Mouse (Mus musculus) intestine, postnatal 0 days (tissue): ENCODE measurements around the gene Nucks1. TPM values are rescaled to one million over a fixed set of nuclear protein-coding genes. Genes with fewer than 3 reads are reported as not detected.
"Not testable (repeated sequence)": the region's sequence is repeated elsewhere in the genome, so short reads cannot be mapped to it uniquely, and the experiment has no call there.

ENCODE experiments used
- ATAC-seq: fragments of 200-750 bp; cut with Nextera tagmentation; 2 replicates; pipeline ENCODE4 v1.8.0; 2017; ENCODE audit warnings: mild to moderate bottlenecking, moderate TSS enrichment, moderate library complexity
- H3K27ac ChIP-seq: fragments of 300-500 bp; sonication (generic); 2 replicates; pipeline ENCODE4 v1.5.1; 2014; ENCODE audit warnings: mild to moderate bottlenecking, low read depth, low read length, moderate library complexity
- H3K27me3 ChIP-seq: fragments of 300-500 bp; sonication (generic); replicated peaks from 2 replicates; pipeline ENCODE4 v1.6.1; 2014; ENCODE audit warnings: low read length, mixed read lengths; ENCODE audit not compliant: control insufficient read depth, insufficient read depth
- H3K36me3 ChIP-seq: fragments of 300-500 bp; sonication (generic); 2 replicates; pipeline ENCODE4 v1.6.1; 2014; ENCODE audit warnings: mild to moderate bottlenecking, moderate library complexity; ENCODE audit not compliant: control insufficient read depth, insufficient read depth
- H3K4me1 ChIP-seq: fragments of 300-500 bp; sonication (generic); replicated peaks from 2 replicates; pipeline ENCODE4 v1.6.1; 2014; ENCODE audit warnings: antibody characterized with exemption, low read length, mixed read lengths; ENCODE audit not compliant: control insufficient read depth, insufficient read depth
- H3K4me2 ChIP-seq: fragments of 300-500 bp; sonication (generic); replicated peaks from 2 replicates; pipeline ENCODE4 v1.6.1; 2014; ENCODE audit warnings: low read depth, mild to moderate bottlenecking, moderate library complexity
- H3K4me3 ChIP-seq: fragments of 300-500 bp; sonication (generic); 2 replicates; pipeline ENCODE4 v1.5.1; 2014; ENCODE audit warnings: low read depth, low read length
- H3K9ac ChIP-seq: fragments of 300-500 bp; sonication (generic); 2 replicates; pipeline ENCODE4 v1.6.1; 2014; ENCODE audit warnings: mild to moderate bottlenecking, low read depth, low read length
- H3K9me3 ChIP-seq: fragments of 300-500 bp; sonication (generic); 2 replicates; pipeline ENCODE4 v1.6.1; 2016; ENCODE audit warnings: mixed run types; ENCODE audit not compliant: control insufficient read depth
- CTCF ChIP-seq: sonication (generic); IDR thresholded peaks from 2 replicates; pipeline ENCODE4 v1.5.1; 2016; ENCODE audit warnings: low read depth, mild to moderate bottlenecking, control low read depth, antibody characterized with exemption, moderate library complexity
- WGBS: fragments of 180-500 bp; shearing (Covaris S2); extraction: QIAGEN DNeasy Blood & Tissue Kit; methylation state at CpG from one replicate; pipeline ENCODE4 v1.1.7; 2014; 5-methylcytosine and 5-hydroxymethylcytosine counted together
- polyA plus RNA-seq: library from polyadenylated mRNA; unstranded; fragments of >200 nt; fragmentation: Nextera tagmentation; extraction: Ambion mirVana; gene quantifications from 2 replicates; pipeline ENCODE4 v1.2.1, GENCODE M21; 2015

Nucks1 gene
- polyA plus RNA-seq, 1 experiment from 2014 or later, result 25.9 TPM

GRCm38 (mm10) chr1:131891436-131891835 is 18.9 kb upstream of the Nucks1 start:
- Histone ChIP-seq H3K4me3 (no peak overlapping the region), H3K9me3 (no peaks in the 10 kb centered on the region), H3K4me2 (no peak overlapping the region), H3K36me3 (no peaks in the 10 kb centered on the region), H3K27ac (no peak overlapping the region), H3K27me3 (no peaks in the 10 kb centered on the region), H3K4me1 (no peaks in the 10 kb centered on the region), H3K9ac (no peak overlapping the region)
- no peak for ATAC-seq
- no peak for TF ChIP-seq CTCF
- 82% methylated on average over 4 of the region's 4 CpGs for WGBS

GRCm38 (mm10) chr1:131902679-131903078 is 7.7 kb upstream of the Nucks1 start:
- WGBS, result 86% methylated on average over 4 of the region's 4 CpGs
- H3K9me3 ChIP-seq, result no peaks in the 10 kb centered on the region
- H3K27ac ChIP-seq, result no peak overlapping the region
- TF ChIP-seq CTCF, result no peak
- H3K4me1 ChIP-seq, result no peaks in the 10 kb centered on the region
- no peak overlapping the region for H3K9ac ChIP-seq
- H3K27me3 ChIP-seq, result no peaks in the 10 kb centered on the region
- H3K4me2 ChIP-seq, result no peak overlapping the region
- H3K36me3 ChIP-seq, result no peaks in the 10 kb centered on the region
- H3K4me3 ChIP-seq, result no peak overlapping the region
- no peak for ATAC-seq

DNA sequence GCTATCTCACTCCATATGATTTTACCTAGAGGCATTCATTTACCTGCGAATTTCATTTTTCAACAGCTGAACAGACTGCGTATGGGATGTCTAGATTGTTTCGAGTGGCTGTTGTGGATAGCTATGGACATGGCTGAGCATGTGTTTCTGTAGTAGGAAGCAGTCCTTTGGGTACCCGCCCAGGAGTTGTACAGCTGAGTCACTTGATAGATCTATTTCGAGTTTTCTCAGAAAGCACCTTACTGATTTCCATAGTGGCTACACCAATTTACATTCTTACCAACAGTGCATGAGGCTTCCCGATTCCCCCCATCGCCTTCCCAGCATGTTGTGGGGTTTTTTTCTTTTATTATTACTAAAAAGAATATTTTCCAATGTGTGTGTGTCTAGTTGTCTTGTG is 7.1 kb upstream of the Nucks1 start:
- Histone ChIP-seq H3K4me2 (no peak overlapping the region), H3K27me3 (no peaks in the 10 kb centered on the region), H3K9ac (no peak overlapping the region), H3K36me3 (no peaks in the 10 kb centered on the region), H3K4me1 (no peaks in the 10 kb centered on the region), H3K27ac (no peak overlapping the region), H3K9me3 (no peaks in the 10 kb centered on the region), H3K4me3 (no peak overlapping the region)
- no peak for ATAC-seq
- TF ChIP-seq CTCF, result no peak
- 93% methylated on average over 7 of the region's 7 CpGs for WGBS

DNA sequence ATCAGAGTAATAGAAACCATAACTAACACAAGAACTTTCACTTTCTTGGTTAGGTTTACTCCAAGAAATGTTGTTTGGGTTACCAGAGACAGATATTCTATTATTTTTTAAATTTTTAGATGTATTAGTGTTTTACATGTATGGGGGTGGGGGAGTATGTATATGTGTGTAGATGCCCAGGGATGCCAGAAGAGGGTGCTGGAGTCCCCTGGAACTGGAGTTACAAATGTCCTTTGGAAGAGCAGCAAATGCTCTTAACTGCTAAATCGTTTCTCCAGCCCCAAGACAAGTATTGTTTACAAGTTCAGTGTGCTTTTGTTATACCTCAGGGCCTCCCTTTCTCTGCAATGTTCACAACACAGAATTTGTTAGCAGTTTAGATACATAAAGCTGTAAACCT is 4.8 kb upstream of the Nucks1 start:
- peak; percentile 66 for TF ChIP-seq CTCF
- H3K9ac ChIP-seq, result no peak overlapping the region
- 6% methylated on average over 1 of the region's 1 CpGs for WGBS
- no peaks in the 10 kb centered on the region for H3K9me3 ChIP-seq
- no peak overlapping the region for H3K4me3 ChIP-seq
- no peak overlapping the region for H3K27ac ChIP-seq
- no peaks in the 10 kb centered on the region for H3K36me3 ChIP-seq
- no peaks in the 10 kb centered on the region for H3K27me3 ChIP-seq
- H3K4me2 ChIP-seq, result no peak overlapping the region
- no peaks in the 10 kb centered on the region for H3K4me1 ChIP-seq
- no peak for ATAC-seq

DNA sequence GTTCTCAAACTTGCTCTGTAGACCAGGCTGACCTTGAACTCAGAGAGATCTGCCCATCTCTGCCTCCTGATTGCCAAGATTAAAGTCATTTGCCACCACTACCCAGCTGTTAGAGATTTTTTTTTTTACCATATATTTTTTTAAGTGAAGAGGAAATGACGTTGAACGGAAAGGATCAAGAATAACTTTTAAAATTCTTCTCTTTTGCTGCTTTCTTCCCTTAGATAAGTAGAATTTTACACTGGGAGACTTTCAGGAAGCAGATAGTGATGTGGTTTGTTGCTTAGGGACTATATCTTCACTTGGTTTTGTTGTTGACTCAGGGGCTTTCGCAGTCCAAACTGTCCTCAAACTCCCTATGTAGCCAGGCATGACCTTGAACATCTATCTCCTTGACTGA is 1.9 kb upstream of the Nucks1 start:
- Histone ChIP-seq H3K36me3 (no peaks in the 10 kb centered on the region), H3K4me1 (no peaks in the 10 kb centered on the region), H3K4me3 (no peak overlapping the region), H3K9ac (no peak overlapping the region), H3K9me3 (no peaks in the 10 kb centered on the region), H3K4me2 (no peak overlapping the region), H3K27ac (no peak overlapping the region), H3K27me3 (no peaks in the 10 kb centered on the region)
- no peak for ATAC-seq
- 92% methylated on average over 3 of the region's 3 CpGs for WGBS
- no peak for TF ChIP-seq CTCF

GRCm38 (mm10) chr1:131909236-131909635 is 1.1 kb upstream of the Nucks1 start:
- not testable (repeated sequence) for ATAC-seq, H3K27ac ChIP-seq, H3K4me3 ChIP-seq, H3K27me3 ChIP-seq, H3K9ac ChIP-seq, H3K4me2 ChIP-seq, H3K9me3 ChIP-seq, H3K36me3 ChIP-seq, H3K4me1 ChIP-seq
- 95% methylated on average over 2 of the region's 2 CpGs for WGBS
